Mouse (Mus musculus) liver, embryonic 11.5 days (tissue): ENCODE results near the gene Gm17416. TPM values are rescaled to one million over a fixed set of nuclear protein-coding genes. Genes with fewer than 3 reads are reported as not detected.

ENCODE experiments used
- ATAC-seq: fragments of 200-750 bp; cut with Nextera tagmentation; replicated peaks from 2 replicates; pipeline ENCODE4 v1.8.0; 2017; ENCODE audit warnings: moderate number of reproducible peaks, mild to moderate bottlenecking, moderate TSS enrichment, moderate library complexity; ENCODE audit not compliant: low FRiP score
- DNase-seq: peaks from one replicate; pipeline ENCODE4 v3.0.0-alpha.2; 2017; ENCODE audit warnings: low spot score
- H3K27ac ChIP-seq: fragments of 300-500 bp; sonication (generic); 2 replicates; pipeline ENCODE4 v1.5.1; 2014; ENCODE audit warnings: mild to moderate bottlenecking, low read depth, low read length, control low read depth
- H3K27me3 ChIP-seq: fragments of 300-500 bp; sonication (generic); replicated peaks from 2 replicates; pipeline ENCODE4 v1.6.1; 2014; ENCODE audit warnings: low read length, mixed read lengths; ENCODE audit not compliant: control insufficient read depth, insufficient read depth
- H3K36me3 ChIP-seq: fragments of 300-500 bp; sonication (generic); 2 replicates; pipeline ENCODE4 v1.6.1; 2014; ENCODE audit warnings: mild to moderate bottlenecking, low read length, moderate library complexity, mixed read lengths; ENCODE audit not compliant: control insufficient read depth, insufficient read depth
- H3K4me1 ChIP-seq: fragments of 300-500 bp; sonication (generic); replicated peaks from 2 replicates; pipeline ENCODE4 v1.6.1; 2014; ENCODE audit warnings: low read length, mixed read lengths; ENCODE audit not compliant: control insufficient read depth, insufficient read depth
- H3K4me2 ChIP-seq: fragments of 300-500 bp; sonication (generic); 2 replicates; pipeline ENCODE4 v1.6.1; 2014; ENCODE audit warnings: mild to moderate bottlenecking, control low read depth, moderate library complexity
- H3K4me3 ChIP-seq: fragments of 300-500 bp; sonication (generic); 2 replicates; pipeline ENCODE4 v1.5.1; 2014; ENCODE audit warnings: low read depth, low read length, control low read depth
- H3K9ac ChIP-seq: fragments of 300-500 bp; sonication (generic); 2 replicates; pipeline ENCODE4 v1.6.1; 2014; ENCODE audit warnings: low read depth, low read length, control low read depth
- H3K9me3 ChIP-seq: fragments of 300-500 bp; sonication (generic); 2 replicates; pipeline ENCODE4 v1.6.1; 2016; ENCODE audit warnings: low read length, inconsistent platforms, mixed read lengths; ENCODE audit not compliant: control insufficient read depth
- WGBS: fragments of 180-500 bp; shearing (Covaris S2); extraction: QIAGEN DNeasy Blood & Tissue Kit; methylation state at CpG from one replicate; pipeline ENCODE4 v1.1.7; 2014; 5-methylcytosine and 5-hydroxymethylcytosine counted together
- polyA plus RNA-seq: library from polyadenylated mRNA; unstranded; fragments of >200 nt; fragmentation: Nextera tagmentation; extraction: Ambion mirVana; gene quantifications from 2 replicates; pipeline ENCODE4 v1.2.1, GENCODE M21; 2014

Gene Gm17416
- polyA plus RNA-seq, 1 experiment from 2014 or later = not detected

- ATAC-seq (no peak), DNase-seq (no peak)
- Histone ChIP-seq H3K4me3 (no peak overlapping the region), H3K4me2 (no peak overlapping the region), H3K27me3 (0 out of 2 replicates have a peak, but pooled peaks cover 2% of the 10 kb centered on the region), H3K9me3 (no peaks in the 10 kb centered on the region), H3K36me3 (no peaks in the 10 kb centered on the region), H3K4me1 (no peaks in the 10 kb centered on the region), H3K27ac (no peak overlapping the region), H3K9ac (no peak overlapping the region)
- 55% methylated on average over 5 of the region's 5 CpGs for WGBS
Measured at GRCm38 (mm10) chr2:152617374-152617773, 48.2 kb downstream of the Gm17416 start.

Other genes starting within 250 kb of the Gm17416 start
- 104 and 105 TPM in 2 replicates for gene Rbck1, start 236.7 kb upstream of the Gm17416 start, polyA plus RNA-seq
- gene Trib3, start 225.3 kb upstream of the Gm17416 start, polyA plus RNA-seq = 13.9 and 18.1 TPM in 2 replicates
- gene Nrsn2, start 192.7 kb upstream of the Gm17416 start, polyA plus RNA-seq = 0.45 and 0.49 TPM in 2 replicates
- gene Sox12, start 171.3 kb upstream of the Gm17416 start, polyA plus RNA-seq = 8.5 and 9.8 TPM in 2 replicates
- 41.6 and 44.6 TPM in 2 replicates for gene Zcchc3, start 154.3 kb upstream of the Gm17416 start, polyA plus RNA-seq
- gene 6820408C15Rik, start 153.8 kb upstream of the Gm17416 start, polyA plus RNA-seq = 0.31 and 1.1 TPM in 2 replicates
- gene Defb23, start 104.7 kb upstream of the Gm17416 start, polyA plus RNA-seq = not detected in 2 replicates
- gene Defb20, start 92.3 kb upstream of the Gm17416 start, polyA plus RNA-seq = not detected in 2 replicates
- gene Defb22, start 79.2 kb upstream of the Gm17416 start, polyA plus RNA-seq = not detected in 2 replicates
- not detected in 2 replicates for gene Defb26, start 57.6 kb upstream of the Gm17416 start, polyA plus RNA-seq
- gene Defb28, start 51.1 kb upstream of the Gm17416 start, polyA plus RNA-seq = not detected in 2 replicates
- not detected in 2 replicates for gene Defb29, start 29.2 kb upstream of the Gm17416 start, polyA plus RNA-seq
- not detected in 2 replicates for gene Defb21, start 3.4 kb downstream of the Gm17416 start, polyA plus RNA-seq
- gene Defb19, start 11.0 kb downstream of the Gm17416 start, polyA plus RNA-seq = not detected in 2 replicates
- gene Defb45, start 30.1 kb downstream of the Gm17416 start, polyA plus RNA-seq = not detected in 2 replicates
- not detected in 2 replicates for gene Defb36, start 35.0 kb downstream of the Gm17416 start, polyA plus RNA-seq
- gene Defb25, start 53.7 kb downstream of the Gm17416 start, polyA plus RNA-seq = not detected in 2 replicates
- 1.2 and 1.6 TPM in 2 replicates for gene Rem1, start 57.6 kb downstream of the Gm17416 start, polyA plus RNA-seq
- gene H13, start 100.1 kb downstream of the Gm17416 start, polyA plus RNA-seq = 88.6 and 92.1 TPM in 2 replicates
- gene Mcts2, start 117.7 kb downstream of the Gm17416 start, polyA plus RNA-seq = 31.5 and 37.1 TPM in 2 replicates
- gene Id1, start 166.9 kb downstream of the Gm17416 start, polyA plus RNA-seq = 52.7 and 56.3 TPM in 2 replicates
- 6.7 and 8.5 TPM in 2 replicates for gene Cox4i2, start 184.8 kb downstream of the Gm17416 start, polyA plus RNA-seq